Mouse (Mus musculus): ENCODE results near the gene Prss41. TPM values are rescaled to one million over a fixed set of nuclear protein-coding genes. Genes with fewer than 3 reads are reported as not detected.
A peak's percentile ranks its signal among the peaks of the same experiment; 100 is the strongest.
"Not testable (repeated sequence)": the region's sequence is repeated elsewhere in the genome, so short reads cannot be mapped to it uniquely, and the experiment has no call there.

The Prss41 gene
- polyA plus RNA-seq (2014; fragmentation: Nextera tagmentation; extraction: Ambion mirVana) = not detected in 2 replicates

DNA sequence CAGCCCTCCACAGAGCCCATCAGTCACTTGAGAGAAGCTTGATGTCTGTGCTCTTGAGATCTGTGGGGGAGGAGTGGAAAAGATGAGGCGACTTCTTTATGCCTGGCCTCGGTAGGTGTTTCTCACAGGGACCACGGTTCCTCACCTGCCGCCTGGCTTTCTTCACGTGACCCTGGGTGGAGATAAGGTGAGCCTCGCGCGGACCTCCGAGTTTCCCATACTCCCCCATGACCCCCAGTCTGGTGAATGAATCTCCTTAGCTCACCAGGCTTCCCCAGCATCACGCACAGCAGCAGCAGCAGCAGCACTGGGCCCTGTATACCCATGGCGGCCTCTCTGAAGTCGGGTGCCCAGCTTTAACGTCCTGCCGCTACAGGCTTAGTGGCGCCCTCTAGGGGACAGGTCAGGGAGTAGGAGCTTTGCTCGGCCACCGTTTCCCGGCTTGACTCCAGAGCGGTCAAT, at the start of gene Prss41, which contains the start of gene Prss32:
Gene Prss41, minus strand, starts transcription at position 361 of the 462 bp plus-strand sequence.
Gene Prss32, plus strand, starts transcription at position 44 of the 462 bp plus-strand sequence.
- H3K9ac ChIP-seq (ENCODE audit: low read length) = no peak within 1 kb of the TSS
- H3K4me1 ChIP-seq (ENCODE audit: control insufficient read depth in 2 of 2, insufficient read depth in 2 of 2, low read length in 2 of 2) = peaks cover 0 to 4% of the 10 kb centered on the region in 2 experiments; a peak in 1 of 4 replicates
- 15% methylated on average over 19 of the region's 19 CpGs for WGBS
- H3K27ac ChIP-seq (replicated peaks in 1 of 2; ENCODE audit: control insufficient read depth in 1 of 2, insufficient read depth in 1 of 2, low read depth in 2 of 2, low read length in 2 of 2) = no peak within 1 kb of the TSS
- peak; percentile 41; the same call in 1 of the 2 replicates for ATAC-seq (ENCODE audit: insufficient number of reproducible peaks, insufficient read depth, low FRiP score, low read depth)
- peak within 1 kb of the TSS in 1 of 2 experiments; percentile 10; a peak in 1 of 4 replicates for H3K4me3 ChIP-seq (ENCODE audit: control insufficient read depth in 1 of 2, insufficient read depth in 1 of 2, low read depth in 1 of 2, low read length in 2 of 2)
- H3K4me2 ChIP-seq (ENCODE audit: low read length) = peak within 1 kb of the TSS; percentile 41
- H3K9me3 ChIP-seq (ENCODE audit: control insufficient read depth, low read length) = no peaks in the 10 kb centered on the region
- H3K36me3 ChIP-seq (ENCODE audit: control insufficient read depth, insufficient read depth, low read length) = no peaks in the 10 kb centered on the region
- no peaks in the 10 kb centered on the region; the same call in 1 of the 2 replicates for H3K27me3 ChIP-seq (ENCODE audit: control insufficient read depth, insufficient read depth, low read length)

DNA sequence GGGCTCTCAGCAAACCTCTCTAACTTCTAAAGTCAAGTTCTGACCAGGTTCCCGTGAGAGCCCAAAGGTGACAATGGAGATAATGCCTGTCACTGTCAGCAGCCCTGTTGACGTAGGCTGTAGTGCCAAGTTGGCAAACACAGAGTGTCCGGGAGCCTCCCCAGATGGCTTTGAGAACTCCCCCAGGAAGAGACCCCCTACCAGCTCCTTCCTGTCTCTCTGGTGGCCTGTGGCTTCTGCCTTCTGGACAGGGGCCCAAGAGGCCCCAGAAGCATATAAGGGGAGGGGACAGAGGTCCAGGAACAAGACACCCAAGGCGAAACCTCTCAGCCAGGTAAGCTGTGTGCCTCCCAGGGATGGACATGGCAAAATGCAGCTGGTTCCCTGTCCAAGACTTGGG, 36.6 kb upstream of the Prss41 start, which contains the start of the genes Dcpp1 and Dcpp2:
Gene Dcpp1, plus strand, starts transcription at position 301 of the 400 bp plus-strand sequence.
Gene Dcpp2, plus strand, starts transcription at position 305 of the 400 bp plus-strand sequence.
- H3K9ac ChIP-seq (ENCODE audit: low read length); H3K4me3 ChIP-seq (ENCODE audit: control insufficient read depth in 1 of 2, insufficient read depth in 1 of 2, low read depth in 1 of 2, low read length in 2 of 2); H3K27ac ChIP-seq (replicated peaks in 1 of 2; ENCODE audit: control insufficient read depth in 1 of 2, insufficient read depth in 1 of 2, low read depth in 2 of 2, low read length in 2 of 2); H3K9me3 ChIP-seq (ENCODE audit: control insufficient read depth, low read length); H3K4me1 ChIP-seq (ENCODE audit: control insufficient read depth in 2 of 2, insufficient read depth in 2 of 2, low read length in 2 of 2); H3K36me3 ChIP-seq (ENCODE audit: control insufficient read depth, insufficient read depth, low read length); H3K27me3 ChIP-seq (ENCODE audit: control insufficient read depth, insufficient read depth, low read length); ATAC-seq (ENCODE audit: insufficient number of reproducible peaks, insufficient read depth, low FRiP score, low read depth); H3K4me2 ChIP-seq (ENCODE audit: low read length): not testable (repeated sequence)
- WGBS = 43% methylated on average over 4 of the region's 4 CpGs

DNA sequence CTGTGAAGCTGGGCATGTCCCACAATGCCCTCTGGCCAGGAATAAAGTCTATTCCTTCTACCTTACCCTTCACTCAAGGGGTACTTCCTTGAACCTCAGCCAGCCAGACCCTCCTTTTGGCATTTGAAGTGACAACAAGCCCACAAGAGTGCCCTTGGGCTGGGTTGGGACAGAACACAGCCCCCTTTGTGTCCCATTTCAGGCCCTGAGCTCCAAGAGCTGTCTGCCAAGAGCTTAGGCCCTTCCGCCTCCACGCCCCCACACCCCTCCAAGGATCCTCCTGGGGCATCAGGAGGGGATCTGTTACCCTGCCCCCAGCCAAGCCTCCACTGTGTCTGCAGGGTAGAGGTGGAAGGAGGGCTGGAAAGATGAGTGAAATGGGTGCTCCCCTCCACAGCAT, 33.2 kb upstream of the Prss41 start:
- WGBS = 80% methylated on average over 2 of the region's 2 CpGs
- ATAC-seq (ENCODE audit: insufficient number of reproducible peaks, insufficient read depth, low FRiP score, low read depth) = no peak
- H3K36me3 ChIP-seq (ENCODE audit: control insufficient read depth, insufficient read depth, low read length) = no peaks in the 10 kb centered on the region
- no peak overlapping the region for H3K4me3 ChIP-seq (ENCODE audit: control insufficient read depth in 1 of 2, insufficient read depth in 1 of 2, low read depth in 1 of 2, low read length in 2 of 2)
- H3K9me3 ChIP-seq (ENCODE audit: control insufficient read depth, low read length) = no peaks in the 10 kb centered on the region
- H3K4me2 ChIP-seq (ENCODE audit: low read length) = no peak overlapping the region
- no peak overlapping the region for H3K9ac ChIP-seq (ENCODE audit: low read length)
- H3K27ac ChIP-seq (replicated peaks in 1 of 2; ENCODE audit: control insufficient read depth in 1 of 2, insufficient read depth in 1 of 2, low read depth in 2 of 2, low read length in 2 of 2) = no peak overlapping the region
- H3K4me1 ChIP-seq (ENCODE audit: control insufficient read depth in 2 of 2, insufficient read depth in 2 of 2, low read length in 2 of 2) = 0 out of 4 replicates have a peak, but pooled peaks cover 2 to 3% of the 10 kb centered on the region in 2 experiments
- H3K27me3 ChIP-seq (ENCODE audit: control insufficient read depth, insufficient read depth, low read length) = no peaks in the 10 kb centered on the region

DNA sequence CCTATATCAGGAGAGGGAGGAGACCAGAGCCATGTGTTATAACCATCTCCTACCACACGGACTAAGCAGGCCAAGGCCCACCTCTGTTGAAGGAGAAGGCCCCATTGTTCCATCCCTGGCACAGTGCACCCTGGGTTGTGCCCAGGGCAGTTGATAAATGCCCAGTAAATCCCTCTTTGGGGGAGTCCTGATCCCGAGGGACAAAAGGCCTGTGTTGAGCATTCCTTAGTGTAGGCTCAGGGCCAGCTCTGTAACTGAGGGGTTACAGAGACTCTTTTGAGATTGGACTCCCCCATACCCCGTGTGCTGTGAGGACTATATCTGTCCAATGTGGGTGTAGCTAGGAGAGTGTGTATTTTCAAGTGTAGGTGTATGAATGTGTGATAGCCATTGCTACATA, 32.8 kb upstream of the Prss41 start:
- no peak overlapping the region for H3K4me3 ChIP-seq (ENCODE audit: control insufficient read depth in 1 of 2, insufficient read depth in 1 of 2, low read depth in 1 of 2, low read length in 2 of 2)
- WGBS = 56% methylated on average over 3 of the region's 3 CpGs
- H3K9me3 ChIP-seq (ENCODE audit: control insufficient read depth, low read length) = no peaks in the 10 kb centered on the region
- H3K36me3 ChIP-seq (ENCODE audit: control insufficient read depth, insufficient read depth, low read length) = no peaks in the 10 kb centered on the region
- no peak overlapping the region for H3K27ac ChIP-seq (replicated peaks in 1 of 2; ENCODE audit: control insufficient read depth in 1 of 2, insufficient read depth in 1 of 2, low read depth in 2 of 2, low read length in 2 of 2)
- 0 out of 2 replicates have a peak, but pooled peaks have one; percentile 26 for ATAC-seq (ENCODE audit: insufficient number of reproducible peaks, insufficient read depth, low FRiP score, low read depth)
- 0 out of 4 replicates have a peak, but pooled peaks cover 2 to 3% of the 10 kb centered on the region in 2 experiments for H3K4me1 ChIP-seq (ENCODE audit: control insufficient read depth in 2 of 2, insufficient read depth in 2 of 2, low read length in 2 of 2)
- H3K27me3 ChIP-seq (ENCODE audit: control insufficient read depth, insufficient read depth, low read length) = no peaks in the 10 kb centered on the region
- H3K4me2 ChIP-seq (ENCODE audit: low read length) = no peak overlapping the region
- no peak overlapping the region for H3K9ac ChIP-seq (ENCODE audit: low read length)

DNA sequence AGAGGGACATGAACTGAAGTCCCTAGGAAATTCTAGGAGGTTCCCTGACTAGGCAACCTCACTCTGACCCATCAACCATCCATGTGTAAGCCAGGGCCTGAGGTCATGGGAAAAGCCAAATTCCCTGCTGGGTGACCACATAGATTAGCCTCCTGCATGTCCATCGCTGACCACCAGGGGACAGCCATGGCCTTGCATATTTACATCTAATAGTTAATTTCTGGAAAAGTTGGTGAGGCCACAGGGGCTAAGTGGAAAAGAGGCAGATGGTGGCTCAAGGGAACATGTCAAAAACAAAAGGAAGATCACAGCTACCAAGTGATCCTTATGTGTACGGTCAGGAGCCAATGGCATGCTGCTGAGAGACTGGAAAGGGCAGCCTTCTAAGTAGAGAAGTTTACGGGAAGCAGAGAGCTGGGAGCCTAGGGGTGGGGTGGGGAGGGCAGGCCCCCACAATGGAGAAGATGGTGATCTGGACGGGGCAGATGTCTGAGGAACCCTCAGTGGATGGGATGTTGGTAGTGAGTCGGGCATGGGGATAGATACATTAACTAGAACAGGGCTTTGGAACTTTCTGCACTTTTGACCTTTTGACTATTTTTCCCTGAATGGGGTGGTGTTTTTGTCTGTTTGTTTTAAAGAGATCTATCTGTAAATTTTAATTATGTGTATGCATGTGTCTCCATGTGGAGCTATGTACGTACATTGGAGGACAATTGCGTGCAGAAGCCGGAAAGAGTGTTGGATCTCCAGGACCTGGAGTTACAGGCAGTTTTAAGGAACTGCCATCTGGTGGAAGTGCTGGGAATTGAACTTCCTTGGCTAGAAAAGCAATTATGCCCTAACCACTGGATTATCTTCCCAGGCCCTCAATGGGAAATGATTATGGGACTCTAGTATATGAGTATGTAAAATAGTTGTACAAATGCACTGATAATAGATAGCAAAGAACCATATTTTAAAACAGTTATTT, 30.2 kb upstream of the Prss41 start:
- no peaks in the 10 kb centered on the region for H3K9me3 ChIP-seq (ENCODE audit: control insufficient read depth, low read length)
- no peak overlapping the region for H3K9ac ChIP-seq (ENCODE audit: low read length)
- 0 out of 4 replicates have a peak, but pooled peaks cover 2 to 3% of the 10 kb centered on the region in 2 experiments for H3K4me1 ChIP-seq (ENCODE audit: control insufficient read depth in 2 of 2, insufficient read depth in 2 of 2, low read length in 2 of 2)
- no peak for ATAC-seq (ENCODE audit: insufficient number of reproducible peaks, insufficient read depth, low FRiP score, low read depth)
- H3K4me3 ChIP-seq (ENCODE audit: control insufficient read depth in 1 of 2, insufficient read depth in 1 of 2, low read depth in 1 of 2, low read length in 2 of 2) = no peak overlapping the region
- H3K36me3 ChIP-seq (ENCODE audit: control insufficient read depth, insufficient read depth, low read length) = no peaks in the 10 kb centered on the region
- no peak overlapping the region for H3K4me2 ChIP-seq (ENCODE audit: low read length)
- H3K27ac ChIP-seq (replicated peaks in 1 of 2; ENCODE audit: control insufficient read depth in 1 of 2, insufficient read depth in 1 of 2, low read depth in 2 of 2, low read length in 2 of 2) = no peak overlapping the region
- 43% methylated on average over 8 of the region's 8 CpGs for WGBS
- H3K27me3 ChIP-seq (ENCODE audit: control insufficient read depth, insufficient read depth, low read length) = no peaks in the 10 kb centered on the region

DNA sequence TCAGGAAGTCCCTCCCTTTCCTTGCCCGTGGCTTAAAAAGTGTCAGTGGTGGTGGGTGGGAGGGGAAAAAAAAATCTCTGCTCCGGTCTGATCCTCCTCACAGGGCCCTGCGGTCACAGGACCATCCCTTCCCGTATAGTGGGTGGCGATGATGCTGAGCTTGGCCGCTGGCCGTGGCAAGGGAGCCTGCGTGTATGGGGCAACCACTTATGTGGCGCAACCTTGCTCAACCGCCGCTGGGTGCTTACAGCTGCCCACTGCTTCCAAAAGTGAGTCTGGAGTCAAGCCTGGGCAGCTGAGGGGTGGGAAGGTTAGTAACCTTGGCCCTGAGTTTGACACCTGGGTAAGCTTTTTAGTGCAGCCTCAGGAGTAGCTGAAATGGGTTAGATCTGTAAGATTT, 24.5 kb upstream of the Prss41 start:
- no peaks in the 10 kb centered on the region for H3K36me3 ChIP-seq (ENCODE audit: control insufficient read depth, insufficient read depth, low read length)
- 85% methylated on average over 11 of the region's 11 CpGs for WGBS
- no peaks in the 10 kb centered on the region for H3K4me1 ChIP-seq (ENCODE audit: control insufficient read depth in 2 of 2, insufficient read depth in 2 of 2, low read length in 2 of 2)
- no peak overlapping the region for H3K4me2 ChIP-seq (ENCODE audit: low read length)
- no peaks in the 10 kb centered on the region for H3K9me3 ChIP-seq (ENCODE audit: control insufficient read depth, low read length)
- H3K27me3 ChIP-seq (ENCODE audit: control insufficient read depth, insufficient read depth, low read length) = no peaks in the 10 kb centered on the region
- no peak for ATAC-seq (ENCODE audit: insufficient number of reproducible peaks, insufficient read depth, low FRiP score, low read depth)
- H3K9ac ChIP-seq (ENCODE audit: low read length) = no peak overlapping the region
- no peak overlapping the region for H3K27ac ChIP-seq (replicated peaks in 1 of 2; ENCODE audit: control insufficient read depth in 1 of 2, insufficient read depth in 1 of 2, low read depth in 2 of 2, low read length in 2 of 2)
- no peak overlapping the region for H3K4me3 ChIP-seq (ENCODE audit: control insufficient read depth in 1 of 2, insufficient read depth in 1 of 2, low read depth in 1 of 2, low read length in 2 of 2)

DNA sequence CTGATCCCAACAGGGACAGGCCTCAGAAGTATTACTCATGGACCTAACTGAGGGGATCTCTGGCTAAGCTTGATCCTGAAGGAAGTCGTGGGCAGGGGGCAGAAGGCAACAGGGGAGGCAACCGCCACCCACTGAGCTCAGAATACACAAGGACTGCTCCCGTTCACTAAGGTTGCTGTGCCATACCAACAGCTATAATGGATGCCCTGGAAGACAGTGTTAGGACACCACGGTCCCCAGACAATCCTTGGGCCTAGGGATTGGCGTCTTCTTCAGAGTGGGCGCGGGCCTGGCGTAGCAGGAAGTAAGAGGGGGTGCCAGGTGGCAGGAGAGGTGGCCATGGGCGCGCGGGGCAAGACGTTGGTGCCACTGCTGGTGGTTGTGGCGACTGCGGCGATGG, 23.8 kb upstream of the Prss41 start, which contains the start of gene Prss21:
Gene Prss21, plus strand, starts transcription at position 301 of the 400 bp plus-strand sequence.
- no peak within 1 kb of the TSS for H3K9ac ChIP-seq (ENCODE audit: low read length)
- no peak within 1 kb of the TSS for H3K4me2 ChIP-seq (ENCODE audit: low read length)
- no peaks in the 10 kb centered on the region for H3K27me3 ChIP-seq (ENCODE audit: control insufficient read depth, insufficient read depth, low read length)
- no peak for ATAC-seq (ENCODE audit: insufficient number of reproducible peaks, insufficient read depth, low FRiP score, low read depth)
- no peaks in the 10 kb centered on the region for H3K4me1 ChIP-seq (ENCODE audit: control insufficient read depth in 2 of 2, insufficient read depth in 2 of 2, low read length in 2 of 2)
- H3K36me3 ChIP-seq (ENCODE audit: control insufficient read depth, insufficient read depth, low read length) = no peaks in the 10 kb centered on the region
- WGBS = 76% methylated on average over 15 of the region's 15 CpGs
- no peak within 1 kb of the TSS for H3K27ac ChIP-seq (replicated peaks in 1 of 2; ENCODE audit: control insufficient read depth in 1 of 2, insufficient read depth in 1 of 2, low read depth in 2 of 2, low read length in 2 of 2)
- H3K9me3 ChIP-seq (ENCODE audit: control insufficient read depth, low read length) = no peaks in the 10 kb centered on the region
- no peak within 1 kb of the TSS for H3K4me3 ChIP-seq (ENCODE audit: control insufficient read depth in 1 of 2, insufficient read depth in 1 of 2, low read depth in 1 of 2, low read length in 2 of 2)

All from heart, embryonic 14.5 days (tissue).